Mouse (Mus musculus): ENCODE data around the gene Gucy2g. TPM values are rescaled to one million over a fixed set of nuclear protein-coding genes. Genes with fewer than 3 reads are reported as not detected.

Gene Gucy2g
- total and polyA plus RNA-seq, 3 experiments: 0.65 to 2.4 TPM; not detected in 1

DNA sequence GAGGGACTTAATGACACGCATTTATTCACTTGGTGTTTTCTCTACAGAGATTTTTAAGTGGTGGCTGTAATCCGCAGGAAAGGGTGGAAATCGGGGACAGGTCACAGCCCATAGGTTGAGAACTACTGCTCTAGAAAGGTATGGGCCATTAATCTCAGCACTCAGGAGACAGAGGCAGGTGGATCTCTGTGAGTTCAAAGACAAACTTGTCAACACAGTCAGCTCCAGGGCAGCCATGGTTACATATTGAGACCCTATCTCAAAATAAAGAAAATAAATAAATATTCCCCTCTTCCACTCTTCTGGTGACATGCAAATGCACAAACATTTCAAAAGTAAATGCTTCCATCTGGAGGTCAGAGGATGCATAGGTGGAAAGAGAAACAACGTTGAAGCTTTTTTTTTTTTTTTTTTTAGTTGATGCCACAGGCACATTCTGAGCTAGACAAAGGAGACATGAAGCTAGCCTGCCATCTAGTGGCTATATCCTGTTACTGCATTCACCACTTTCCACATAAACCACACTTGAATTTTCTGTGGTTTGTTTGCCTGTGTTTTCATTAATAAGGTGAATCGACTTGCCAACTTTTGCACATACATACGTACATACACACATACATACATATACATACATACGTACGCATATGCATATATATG lies 34.4 kb downstream of the Gucy2g start (continued):
- TF ChIP-seq MYC (IDR thresholded peaks at IDR 0.05; ENCODE audit: low read depth, low read length) (peak; percentile 82), KAT2A (conservative IDR thresholded peaks at IDR 0.05; ENCODE audit: low read depth, low read length) (no peak), ZNF384 (IDR thresholded peaks at IDR 0.05; ENCODE audit: low read depth, low read length) (peak; percentile 100), MAFK (IDR thresholded peaks at IDR 0.05; ENCODE audit: borderline replicate concordance, low read depth, low read length) (no peak), BHLHE40 (IDR thresholded peaks at IDR 0.05; ENCODE audit: borderline replicate concordance, low read depth, low read length) (no peak), ZMIZ1 (IDR thresholded peaks at IDR 0.05; ENCODE audit: low read depth, low read length) (no peak), POLR2A (IDR thresholded peaks at IDR 0.05; ENCODE audit: control insufficient read depth in 1 of 2, insufficient read depth in 1 of 2, low read depth in 1 of 2, low read length in 2 of 2, poor library complexity in 1 of 2) (no peak), TAL1 (IDR thresholded peaks at IDR 0.05; ENCODE audit: low read length) (no peak)

DNA sequence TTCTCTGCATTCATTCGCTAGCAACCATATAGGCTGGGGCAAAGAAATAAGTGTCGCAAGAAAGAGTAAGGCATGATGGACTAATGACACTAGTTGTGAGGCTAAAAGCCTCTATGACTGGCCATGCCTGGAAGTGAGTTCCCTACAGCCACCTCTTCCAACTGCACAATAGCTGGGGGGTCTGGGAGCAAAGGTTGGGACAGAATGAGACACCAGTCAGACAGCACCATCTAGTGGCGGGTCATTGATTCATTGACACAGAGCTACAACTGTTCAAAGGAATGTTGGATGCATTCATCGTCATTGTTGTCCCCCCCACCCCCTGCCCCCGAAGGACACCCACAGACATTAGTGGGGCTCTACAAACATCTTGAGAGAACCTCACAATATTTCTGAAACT lies 42.7 kb downstream of the Gucy2g start:
- H3K9me3 ChIP-seq (replicated peaks; ENCODE audit: insufficient read depth, low read length): no peaks in the 10 kb centered on the region
- H3K27me3 ChIP-seq (ENCODE audit: control insufficient read depth in 1 of 2, insufficient read depth in 2 of 2, low read length in 2 of 2): peaks cover 0 to 2% of the 10 kb centered on the region in 2 experiments; a peak in 2 of 4 replicates
- H3K36me3 ChIP-seq (ENCODE audit: control insufficient read depth in 1 of 2, insufficient read depth in 2 of 2, low read length in 2 of 2): no peaks in the 10 kb centered on the region
- H3K27ac ChIP-seq (ENCODE audit: control insufficient read depth, low read depth, low read length): no peak overlapping the region
- DNase-seq (ENCODE audit: low read depth, low spot score): peak; percentile 72
- H3K4me1 ChIP-seq (ENCODE audit: control insufficient read depth in 1 of 2, insufficient read depth in 2 of 2, low read length in 2 of 2): no peaks in the 10 kb centered on the region
- H3K4me3 ChIP-seq (ENCODE audit: control insufficient read depth in 1 of 2, insufficient read depth in 1 of 2, low read depth in 2 of 2, low read length in 2 of 2): no peak overlapping the region
- H3K79me2 ChIP-seq (ENCODE audit: control insufficient read depth, insufficient read depth, low read length, poor library complexity): no peaks in the 10 kb centered on the region; the same call in 1 of the 2 replicates
- no peak for TF ChIP-seq ELF1 (IDR thresholded peaks at IDR 0.05; ENCODE audit: low read depth, low read length)
- peak; percentile 80 for TF ChIP-seq SMC3 (IDR thresholded peaks at IDR 0.05; ENCODE audit: low read depth, low read length)
- no peak for TF ChIP-seq ETS1 (IDR thresholded peaks at IDR 0.05; ENCODE audit: low read depth, low read length)
- TF ChIP-seq ZC3H11A (IDR thresholded peaks at IDR 0.05; ENCODE audit: low read depth, low read length): peak; percentile 82
- TF ChIP-seq RAD21 (IDR thresholded peaks at IDR 0.05; ENCODE audit: low read depth, low read length): peak; percentile 95
- peak; percentile 87 to 90 (median 89) for TF ChIP-seq CTCF (IDR thresholded peaks at IDR 0.05 in 2 of 3, conservative IDR thresholded peaks at IDR 0.05 in 1 of 3; ENCODE audit: control insufficient read depth in 1 of 3, insufficient read depth in 1 of 3, low read depth in 2 of 3, low read length in 3 of 3, poor library complexity in 1 of 3, severe bottlenecking in 1 of 3)
- H3K9ac ChIP-seq (ENCODE audit: control insufficient read depth, low read depth, low read length, poor library complexity, severe bottlenecking): no peak overlapping the region

DNA sequence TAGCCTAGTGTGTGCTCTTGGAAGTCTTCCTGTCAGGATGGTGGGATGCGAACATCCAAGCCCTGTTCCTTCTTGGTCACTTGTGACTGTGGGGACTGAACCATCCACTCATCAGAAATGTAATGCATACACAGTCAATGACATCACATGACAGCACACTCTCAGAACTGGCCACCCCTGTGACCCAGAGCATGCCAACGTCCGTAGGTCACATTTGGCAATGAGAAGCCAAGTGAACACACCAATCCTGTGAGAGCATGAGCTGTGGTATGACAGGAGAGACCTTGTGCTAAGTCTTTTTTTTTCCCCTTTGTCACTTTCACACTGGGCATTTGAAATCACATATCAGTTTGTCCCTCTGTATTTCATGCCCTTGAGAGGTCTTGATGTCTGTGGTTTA lies 45.5 kb downstream of the Gucy2g start:
- H3K27ac ChIP-seq (ENCODE audit: control insufficient read depth, low read depth, low read length): no peak overlapping the region
- no peak for TF ChIP-seq MEF2A (IDR thresholded peaks at IDR 0.05; ENCODE audit: extremely low read depth, insufficient replicate concordance, low read depth, low read length, poor library complexity, severe bottlenecking)
- no peak for TF ChIP-seq USF2 (IDR thresholded peaks at IDR 0.05; ENCODE audit: borderline replicate concordance in 1 of 2, insufficient read depth in 1 of 2, low read depth in 1 of 2, low read length in 2 of 2)
- no peak for TF ChIP-seq GATA1 (IDR thresholded peaks at IDR 0.05; ENCODE audit: low read depth, low read length)
- TF ChIP-seq CTCF (IDR thresholded peaks at IDR 0.05 in 2 of 3, conservative IDR thresholded peaks at IDR 0.05 in 1 of 3; ENCODE audit: control insufficient read depth in 1 of 3, insufficient read depth in 1 of 3, low read depth in 2 of 3, low read length in 3 of 3, poor library complexity in 1 of 3, severe bottlenecking in 1 of 3): no peak
- TF ChIP-seq SIN3A (IDR thresholded peaks at IDR 0.05; ENCODE audit: low read length): no peak
- TF ChIP-seq MAFK (IDR thresholded peaks at IDR 0.05; ENCODE audit: borderline replicate concordance, low read depth, low read length): no peak
- TF ChIP-seq ETS1 (IDR thresholded peaks at IDR 0.05; ENCODE audit: low read depth, low read length): no peak
- no peak for TF ChIP-seq SMC3 (IDR thresholded peaks at IDR 0.05; ENCODE audit: low read depth, low read length)
- no peak for TF ChIP-seq NRF1 (IDR thresholded peaks at IDR 0.05; ENCODE audit: insufficient read depth, low read depth, low read length, poor library complexity, severe bottlenecking)
- H3K4me3 ChIP-seq (ENCODE audit: control insufficient read depth in 1 of 2, insufficient read depth in 1 of 2, low read depth in 2 of 2, low read length in 2 of 2): no peak overlapping the region
- DNase-seq (ENCODE audit: low read depth, low spot score): no peak
- H3K27me3 ChIP-seq (ENCODE audit: control insufficient read depth in 1 of 2, insufficient read depth in 2 of 2, low read length in 2 of 2): peaks cover 3 to 5% of the 10 kb centered on the region in 2 experiments; a peak in 3 of 4 replicates
- no peaks in the 10 kb centered on the region for H3K9me3 ChIP-seq (replicated peaks; ENCODE audit: insufficient read depth, low read length)
- no peaks in the 10 kb centered on the region for H3K36me3 ChIP-seq (ENCODE audit: control insufficient read depth in 1 of 2, insufficient read depth in 2 of 2, low read length in 2 of 2)
- no peaks in the 10 kb centered on the region for H3K4me1 ChIP-seq (ENCODE audit: control insufficient read depth in 1 of 2, insufficient read depth in 2 of 2, low read length in 2 of 2)
- H3K79me2 ChIP-seq (ENCODE audit: control insufficient read depth, insufficient read depth, low read length, poor library complexity): no peaks in the 10 kb centered on the region
- H3K9ac ChIP-seq (ENCODE audit: control insufficient read depth, low read depth, low read length, poor library complexity, severe bottlenecking): no peak overlapping the region

Data from MEL (cell line).